In genomic region chr2:3690221-3690620, GRCm38 (mm10) we compare ENCODE assay signal across 17 mouse cellular contexts.
"Had no signal": no experiment of that assay in that cellular context is flagged by ENCODE, and none has a peak within 500 bp of the region (broad histone marks: within the 10 kb centered on the region; RNA-seq: fewer than 3 reads in every experiment).

No protein-coding gene starts in this region.

- H3K9ac ChIP-seq: lung, embryonic 14.5 days; midbrain, embryonic 12.5 days; neural tube, embryonic 13.5 days; neural tube, embryonic 15.5 days; stomach, embryonic 15.5 days had no signal

- H3K9me3 ChIP-seq: midbrain, embryonic 10.5 days; midbrain, embryonic 12.5 days; neural tube, embryonic 13.5 days; neural tube, embryonic 15.5 days; stomach, embryonic 15.5 days had no signal

- H3K27me3 ChIP-seq: midbrain, embryonic 12.5 days; neural tube, embryonic 13.5 days; neural tube, embryonic 15.5 days; stomach, embryonic 15.5 days had no signal

- H3K4me3 ChIP-seq: midbrain, embryonic 10.5 days; midbrain, embryonic 12.5 days; myocyte; neural tube, embryonic 13.5 days; neural tube, embryonic 15.5 days; stomach, embryonic 15.5 days had no signal

- H3K4me1 ChIP-seq: midbrain, embryonic 10.5 days; midbrain, embryonic 12.5 days; neural tube, embryonic 13.5 days; neural tube, embryonic 15.5 days; stomach, embryonic 15.5 days had no signal

- H3K4me2 ChIP-seq: lung, embryonic 14.5 days; midbrain, embryonic 12.5 days; neural tube, embryonic 13.5 days; neural tube, embryonic 15.5 days; stomach, embryonic 15.5 days had no signal

- H3K27ac ChIP-seq: midbrain, embryonic 10.5 days; midbrain, embryonic 12.5 days; neural tube, embryonic 13.5 days; neural tube, embryonic 15.5 days; stomach, embryonic 15.5 days; stomach, postnatal 0 days had no signal

- DNase-seq: lung, adult 18-20 months; lung, embryonic 14.5 days; lung, postnatal 10 days; lung, postnatal 4 days; midbrain, embryonic 14.5 days; right cerebral cortex, postnatal 14 days; thymus, adult 2 months; thymus, postnatal 25 days; thymus, postnatal 4 days had no signal

- ATAC-seq: midbrain, embryonic 16.5 days had no signal

- H3K36me3 ChIP-seq: midbrain, embryonic 10.5 days; midbrain, embryonic 12.5 days; neural tube, embryonic 13.5 days; neural tube, embryonic 15.5 days; stomach, embryonic 15.5 days had no signal
